Mouse (Mus musculus): ENCODE results near the gene Ubac2.

Gene Ubac2

GRCm38 (mm10) chr14:121983009-121983933 is 104.9 kb downstream of the Ubac2 start:
- DNase-seq, result no peak

- no peak for DNase-seq
Observed at GRCm38 (mm10) chr14:121985477-121985876, 107.1 kb downstream of the Ubac2 start.

DNA sequence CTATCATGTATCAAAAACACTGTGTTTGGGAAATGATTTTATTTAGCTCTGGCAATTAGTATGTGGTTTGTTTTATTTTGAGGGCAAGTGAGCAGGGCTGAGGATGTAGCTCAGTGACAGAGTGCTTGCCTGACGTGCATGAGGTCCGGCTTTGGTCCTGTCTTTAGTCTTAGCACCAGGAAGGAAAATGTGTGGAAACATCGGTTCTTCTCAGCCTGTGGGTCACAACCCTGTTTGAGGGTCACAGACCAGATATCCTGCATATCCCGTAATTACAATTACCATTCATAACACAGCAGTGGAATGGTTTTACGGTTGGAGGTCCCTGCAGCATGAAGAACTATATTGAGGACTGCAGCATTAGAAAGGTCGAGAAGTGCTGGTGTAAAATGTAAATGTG is 107.6 kb downstream of the Ubac2 start:
- no peak for DNase-seq

DNA sequence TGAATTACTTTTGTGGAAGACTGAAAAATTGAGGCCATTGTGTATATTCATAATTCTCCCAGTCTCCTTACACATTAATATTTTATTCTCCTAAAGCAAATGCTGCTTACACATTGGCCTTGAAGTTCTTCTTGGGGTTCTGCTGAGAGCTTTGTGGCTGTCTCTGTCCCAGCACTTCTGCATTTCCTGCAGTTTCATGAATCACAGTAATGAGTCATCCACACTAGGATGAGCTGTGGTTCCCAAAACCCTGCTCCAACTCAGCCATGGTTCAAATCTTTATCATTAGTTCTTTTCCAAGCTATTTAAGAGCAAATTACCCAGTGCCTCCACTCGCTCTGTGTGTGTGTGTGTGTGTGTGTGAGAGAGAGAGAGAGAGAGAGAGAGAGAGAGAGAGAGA is 108.9 kb downstream of the Ubac2 start:
- DNase-seq, result no peak

DNA sequence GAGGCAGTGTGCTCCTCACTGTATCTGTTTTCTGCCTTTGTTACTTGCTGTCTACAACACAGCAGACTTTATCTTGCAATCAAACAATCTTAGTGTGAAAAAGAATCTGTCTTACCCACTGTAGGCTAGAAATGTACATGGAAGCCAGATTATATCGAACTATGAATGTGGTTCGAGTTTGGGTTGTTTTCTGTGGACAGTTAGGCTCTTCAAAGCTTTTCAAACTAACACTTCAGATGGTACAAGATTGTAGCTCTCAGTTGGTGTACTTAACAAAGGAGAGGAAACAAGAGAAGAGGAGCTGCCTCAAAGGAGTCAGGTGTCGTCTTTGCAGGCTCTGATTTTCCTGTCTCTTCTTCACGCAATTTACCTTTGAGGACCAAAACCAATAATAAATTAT is 109.3 kb downstream of the Ubac2 start:
- no peak for DNase-seq

DNA sequence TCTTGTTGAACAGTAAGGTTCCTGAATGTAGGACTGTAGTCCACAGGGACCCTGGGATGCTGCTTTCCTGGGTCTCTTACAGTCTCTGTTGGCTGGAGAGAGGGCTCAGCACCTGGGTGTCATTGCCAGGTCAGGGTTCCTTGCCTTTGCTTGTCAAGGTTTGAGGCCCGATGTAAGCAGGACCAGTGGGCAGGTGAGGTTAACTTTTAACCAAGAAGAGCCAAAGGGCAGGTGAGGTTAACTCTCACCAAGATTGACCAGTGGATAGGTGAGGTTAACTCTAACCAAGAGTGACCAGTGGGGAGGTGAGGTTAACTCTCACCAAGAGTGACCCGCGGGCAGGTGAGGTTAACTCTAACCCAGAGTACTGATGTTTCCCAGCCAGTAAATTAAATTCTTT is 110.9 kb downstream of the Ubac2 start:
- no peak for DNase-seq

DNA sequence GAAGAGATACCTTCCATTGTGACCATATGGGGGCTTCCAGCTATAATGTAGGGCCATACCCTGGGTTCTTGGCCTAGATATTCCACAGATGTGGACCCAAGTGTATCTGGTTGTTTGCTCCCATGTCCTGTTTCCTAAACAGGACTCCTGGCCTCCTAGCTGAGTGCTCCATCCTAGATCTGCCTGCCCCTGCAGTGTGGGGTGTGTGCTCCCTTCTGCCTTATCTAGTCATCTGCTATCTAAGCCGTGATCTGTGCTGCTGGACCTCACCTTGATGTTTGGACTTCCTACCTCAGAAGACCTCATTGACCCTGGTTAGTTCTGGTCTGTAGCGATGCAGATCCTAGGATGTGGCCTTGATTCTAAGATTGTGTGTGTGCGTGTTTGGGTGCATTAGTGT is 111.4 kb downstream of the Ubac2 start:
- DNase-seq, result no peak

- DNase-seq, result no peak
Observed at GRCm38 (mm10) chr14:121990897-121991296, 112.5 kb downstream of the Ubac2 start.

- DNase-seq, result no peak
Observed at GRCm38 (mm10) chr14:121991921-121992320, 113.5 kb downstream of the Ubac2 start.

GRCm38 (mm10) chr14:121992395-121993280 is 114.2 kb downstream of the Ubac2 start:
- DNase-seq, result no peak

GRCm38 (mm10) chr14:121993616-121994015 is 115.2 kb downstream of the Ubac2 start:
- DNase-seq, result no peak

GRCm38 (mm10) chr14:121994171-121994700 is 115.8 kb downstream of the Ubac2 start:
- DNase-seq, result no peak

GRCm38 (mm10) chr14:121994846-121995556 is 116.6 kb downstream of the Ubac2 start:
- DNase-seq, result no peak

DNA sequence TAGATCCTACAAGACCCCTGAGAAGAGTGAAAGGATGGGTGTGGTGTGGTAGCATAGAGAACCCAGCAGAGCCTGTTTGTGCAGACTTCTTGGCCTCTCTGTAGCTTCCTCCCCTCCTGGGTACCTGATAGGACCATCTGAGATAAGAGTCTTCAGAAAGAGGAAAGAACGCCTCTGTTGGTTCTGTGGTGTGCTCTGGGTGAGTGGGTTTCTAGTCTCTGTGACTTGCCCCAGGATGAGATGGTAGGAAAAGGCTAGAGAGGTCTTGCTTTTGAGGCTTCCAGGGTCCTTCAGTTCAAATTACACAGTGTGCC is 117.1 kb downstream of the Ubac2 start:
- no peak for DNase-seq

- DNase-seq, result peak; percentile 63 to 65
Observed at GRCm38 (mm10) chr14:121996786-121997185, 118.4 kb downstream of the Ubac2 start.

DNA sequence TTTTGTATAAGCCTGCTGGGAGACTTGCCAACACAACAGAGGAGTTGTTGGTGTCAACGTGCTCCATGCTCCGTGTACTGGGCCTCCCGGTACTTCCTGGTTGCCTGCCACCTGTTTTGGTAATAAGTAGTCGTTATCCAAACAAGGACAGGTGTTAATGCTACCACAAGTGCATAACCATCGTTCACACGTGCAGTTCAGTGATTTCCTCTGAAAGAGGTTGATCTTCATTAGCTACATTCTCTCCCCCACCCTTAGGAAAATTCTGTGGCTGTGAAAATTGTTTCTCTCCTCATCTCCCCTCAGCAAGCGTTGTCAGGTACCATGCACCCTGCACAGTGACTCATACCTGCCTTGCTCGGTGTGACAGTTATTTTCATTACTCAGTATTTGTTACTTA is 121.0 kb downstream of the Ubac2 start:
- no peak for DNase-seq

DNA sequence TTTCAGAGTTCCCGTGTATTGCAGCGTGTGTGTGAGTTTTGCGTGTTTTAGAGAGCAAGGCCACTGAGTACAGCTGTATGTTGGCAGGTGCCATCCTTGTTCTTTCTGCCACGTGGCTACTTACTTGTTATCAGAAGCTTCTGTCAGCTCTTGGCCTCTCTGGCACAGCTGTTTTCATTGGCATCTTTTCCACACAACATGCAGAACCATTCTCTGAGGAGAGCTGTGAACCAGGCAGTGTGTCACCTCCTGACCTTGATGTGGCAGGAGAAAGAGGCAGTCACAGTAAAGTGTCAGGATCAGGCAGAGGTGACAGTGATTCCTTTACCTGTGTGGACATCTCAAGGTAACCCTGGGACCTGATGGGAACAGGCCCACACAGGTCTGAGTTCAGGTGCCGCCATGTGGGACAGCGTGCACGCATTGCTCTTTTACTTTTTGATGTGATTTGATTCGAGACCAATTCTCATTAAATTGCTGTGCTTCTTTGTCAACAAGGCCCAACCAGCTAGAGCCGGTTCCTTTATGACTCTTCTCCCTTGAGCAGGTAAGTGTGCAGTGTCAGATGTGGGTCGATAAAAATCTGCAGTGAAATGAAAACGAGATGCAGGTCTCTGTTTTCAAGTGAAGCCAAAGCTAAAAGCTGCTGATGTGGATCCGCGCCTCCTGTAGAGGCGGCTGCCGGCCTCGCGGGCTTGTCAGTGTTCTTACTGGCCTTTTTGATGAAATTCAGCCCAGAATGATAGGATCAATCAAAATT is 122.1 kb downstream of the Ubac2 start:
- no peak for DNase-seq

- DNase-seq, result no peak
Observed at GRCm38 (mm10) chr14:122002224-122002623, 123.8 kb downstream of the Ubac2 start.

- DNase-seq, result no peak
Observed at GRCm38 (mm10) chr14:122003812-122004211, 125.4 kb downstream of the Ubac2 start.

DNA sequence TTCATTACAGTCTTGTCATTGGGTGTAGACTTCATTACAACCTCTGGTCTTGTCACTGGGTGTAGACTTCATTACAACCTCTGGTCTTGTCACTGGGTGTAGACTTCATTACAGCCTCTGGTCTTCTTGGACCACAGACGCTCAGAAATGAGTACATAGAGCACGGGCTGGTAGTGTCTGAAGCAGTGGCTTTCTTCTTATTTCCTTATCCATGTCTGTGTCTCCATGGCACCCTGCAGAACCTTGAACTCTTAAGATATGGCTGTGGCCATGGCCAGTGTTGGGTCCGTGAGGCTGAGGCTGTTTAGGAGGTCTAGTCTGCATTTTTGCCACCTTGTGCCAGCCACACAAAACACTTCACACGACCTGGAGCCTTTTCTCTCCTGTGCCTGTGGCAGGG is 129.8 kb downstream of the Ubac2 start:
- no peak for DNase-seq

DNA sequence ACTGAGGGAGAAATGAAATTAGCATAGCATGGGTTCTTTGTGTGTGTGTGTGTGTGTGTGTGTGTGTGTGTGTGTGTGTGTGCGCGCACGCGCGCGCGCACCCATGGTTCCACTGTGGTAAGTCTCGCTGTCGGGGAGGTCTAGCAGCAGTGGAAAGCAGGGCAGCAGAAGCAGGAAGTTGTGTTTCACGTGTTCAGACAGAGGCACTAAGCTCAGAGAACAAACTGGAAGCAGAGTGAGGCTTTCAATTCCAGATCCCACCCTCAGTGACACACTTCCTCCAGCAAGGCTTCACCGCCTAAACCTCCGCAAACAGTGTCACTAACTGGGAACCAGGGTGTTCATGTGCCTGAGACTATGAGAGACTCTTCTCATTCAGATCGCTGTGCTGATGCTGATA is 131.1 kb downstream of the Ubac2 start:
- DNase-seq, result peak; percentile 37 to 58

- DNase-seq, result no peak
Observed at GRCm38 (mm10) chr14:122010301-122010700, 131.9 kb downstream of the Ubac2 start.

Data from lung, adult 18-20 months (tissue).